Mouse (Mus musculus): ENCODE data around the gene Ptprm.

GRCm38 (mm10) chr17:67290662-67291240 lies 63.5 kb downstream of the Ptprm start:
- TF ChIP-seq CTCF (IDR thresholded peaks at IDR 0.05; ENCODE audit: borderline replicate concordance, insufficient read depth, low read depth, low read length) (no peak), POLR2A (IDR thresholded peaks at IDR 0.05; ENCODE audit: borderline replicate concordance, insufficient read depth, low read length) (no peak)

Data from cerebellum, adult 2 months (tissue).